In the genomic region with DNA sequence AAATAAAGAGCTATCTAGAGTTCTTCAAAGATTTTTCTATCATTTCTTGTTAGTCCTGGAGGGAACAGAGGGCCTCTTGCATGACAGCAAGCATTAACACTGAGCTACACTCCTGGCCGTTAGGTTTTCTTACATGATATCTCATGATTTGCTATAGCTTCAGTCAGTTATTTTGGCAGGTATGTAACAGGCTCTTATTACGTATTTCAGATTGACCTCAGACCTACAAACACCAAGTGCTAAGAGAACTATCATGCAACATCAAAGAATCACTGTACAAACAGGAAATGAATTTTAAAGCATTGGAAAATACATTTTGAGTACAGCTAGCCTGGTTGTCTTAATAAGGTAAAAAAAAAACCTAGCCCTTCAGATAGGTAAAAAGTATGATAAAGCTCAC, we compare ENCODE assay signal across 24 mouse cellular contexts.
"Had no signal": no experiment of that assay in that cellular context is flagged by ENCODE, and none has a peak within 500 bp of the region (broad histone marks: within the 10 kb centered on the region; RNA-seq: fewer than 3 reads in every experiment).

No protein-coding gene starts in this region.

- H3K9ac ChIP-seq: heart, embryonic 12.5 days; hindbrain, embryonic 13.5 days; hindbrain, embryonic 15.5 days; intestine, embryonic 15.5 days; limb, embryonic 12.5 days; liver, embryonic 13.5 days; liver, embryonic 15.5 days; liver, postnatal 0 days had no signal

- ATAC-seq: intestine, embryonic 15.5 days; intestine, postnatal 0 days; liver, postnatal 0 days had no signal

- DNase-seq: gastrocnemius, postnatal 14 days; gastrocnemius, postnatal 36 days; heart, adult 11 months; heart, postnatal 10 days; heart, postnatal 36 days; kidney, adult 18-20 months; kidney, adult 8-10 months; kidney, postnatal 10 days; kidney, postnatal 25 days; kidney, postnatal 4 days; layer of hippocampus, adult 9-11 months; liver; liver, embryonic 13.5 days; liver, postnatal 0 days had no signal

- H3K4me1 ChIP-seq: heart, embryonic 10.5 days; heart, embryonic 12.5 days; hindbrain, embryonic 13.5 days; hindbrain, embryonic 15.5 days; intestine, embryonic 15.5 days; limb, embryonic 10.5 days; limb, embryonic 12.5 days; liver, embryonic 13.5 days; liver, embryonic 15.5 days had no signal

- H3K4me3 ChIP-seq: heart, embryonic 10.5 days; heart, embryonic 12.5 days; hindbrain, embryonic 13.5 days; hindbrain, embryonic 15.5 days; intestine, embryonic 15.5 days; left cerebral cortex, adult 2 months; limb, embryonic 10.5 days; limb, embryonic 12.5 days; liver, embryonic 13.5 days; liver, embryonic 15.5 days had no signal

- H3K27me3 ChIP-seq: heart, embryonic 12.5 days; hindbrain, embryonic 13.5 days; hindbrain, embryonic 15.5 days; intestine, embryonic 15.5 days; limb, embryonic 12.5 days; liver, embryonic 13.5 days; liver, embryonic 15.5 days had no signal

- H3K27ac ChIP-seq: heart, embryonic 10.5 days; hindbrain, embryonic 13.5 days; hindbrain, embryonic 15.5 days; intestine, embryonic 15.5 days; left cerebral cortex, adult 2 months; limb, embryonic 10.5 days; limb, embryonic 12.5 days; liver, embryonic 13.5 days; liver, embryonic 15.5 days had no signal
